Mouse (Mus musculus): Measurements from ENCODE around the gene Cadm3.

DNA sequence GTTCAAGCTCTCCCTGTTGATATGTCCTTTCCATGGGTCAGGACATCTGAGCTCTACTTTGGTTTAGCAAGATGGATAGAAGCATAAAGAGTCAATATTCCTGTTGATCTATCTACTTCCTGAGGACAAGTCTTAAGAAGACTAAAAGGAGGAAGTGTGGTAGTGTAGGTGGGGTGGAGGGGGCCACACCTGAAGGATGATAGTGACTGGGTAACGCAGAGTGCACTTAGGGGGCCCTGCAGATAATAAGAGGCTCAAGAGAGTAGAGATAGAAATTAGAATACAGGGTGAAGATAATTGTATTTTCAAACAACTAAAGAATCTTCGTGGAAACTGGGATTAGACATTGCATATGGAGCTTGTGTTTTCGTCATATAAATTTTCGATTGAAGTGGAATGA lies 22.4 kb downstream of the Cadm3 start:
- TF ChIP-seq CHD2 (IDR thresholded peaks at IDR 0.05; ENCODE audit: low read depth, low read length): no peak
- TF ChIP-seq MAFK (IDR thresholded peaks at IDR 0.05; ENCODE audit: insufficient read depth, low read depth, low read length): no peak
- TF ChIP-seq ZNF384 (IDR thresholded peaks at IDR 0.05; ENCODE audit: low read depth, low read length): no peak

Measured in ES-E14 (cell line).